Mouse (Mus musculus) kidney, adult 9 months (tissue): Measurements from ENCODE around the gene Magoh.
A peak's percentile ranks its signal among the peaks of the same experiment; 100 is the strongest.

Experiments used
- DNase-seq: peaks from one replicate; pipeline ENCODE4 v3.0.0; 2022

Magoh gene

DNA sequence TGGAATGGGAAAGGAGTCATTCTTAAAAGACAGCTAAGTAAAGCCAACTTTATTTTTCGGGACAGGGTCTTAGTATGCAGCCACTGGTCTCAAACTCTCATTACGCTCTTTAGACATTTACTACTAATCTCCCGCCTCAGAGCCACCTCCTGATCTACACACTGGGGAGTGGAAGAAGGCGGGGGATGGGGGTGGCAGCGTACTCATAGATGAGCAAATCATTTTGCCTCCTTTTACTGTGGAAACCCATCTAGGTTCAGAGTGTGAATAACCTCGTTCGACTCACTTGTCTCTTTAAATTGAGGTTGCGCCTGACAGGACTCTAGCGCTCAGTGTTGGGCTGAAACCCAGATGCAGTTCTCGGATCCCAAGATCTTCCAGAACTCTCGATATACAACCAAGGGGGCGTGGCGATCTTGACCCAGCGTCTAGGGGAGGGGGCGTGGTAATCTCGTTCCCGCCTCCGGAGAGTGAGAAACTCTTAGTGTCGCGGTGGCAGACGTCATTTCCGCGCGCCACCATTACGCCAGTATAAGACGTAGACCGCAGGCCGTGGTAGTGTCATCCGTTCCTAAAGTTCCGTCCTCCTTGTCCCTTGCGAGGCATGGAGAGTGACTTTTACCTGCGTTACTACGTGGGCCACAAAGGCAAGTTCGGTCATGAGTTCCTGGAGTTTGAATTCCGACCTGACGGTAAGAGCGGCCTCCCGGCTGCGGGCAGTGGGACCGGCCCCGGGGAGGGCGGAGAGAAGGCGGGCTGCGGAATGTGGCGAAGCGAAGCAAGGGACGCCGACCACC, at the start of gene Magoh:
Gene Magoh, plus strand, starts transcription at position 502 of the 797 bp plus-strand sequence.
- peak; percentile 98 for DNase-seq

- no peak for DNase-seq
These were observed 49.4 kb upstream of the Magoh start for GRCm38 (mm10) chr4:107830189-107830588.

- no peak for DNase-seq
These were observed 48.7 kb upstream of the Magoh start for GRCm38 (mm10) chr4:107830821-107831221.

GRCm38 (mm10) chr4:107831678-107832077, 47.9 kb upstream of the Magoh start:
- no peak for DNase-seq

DNA sequence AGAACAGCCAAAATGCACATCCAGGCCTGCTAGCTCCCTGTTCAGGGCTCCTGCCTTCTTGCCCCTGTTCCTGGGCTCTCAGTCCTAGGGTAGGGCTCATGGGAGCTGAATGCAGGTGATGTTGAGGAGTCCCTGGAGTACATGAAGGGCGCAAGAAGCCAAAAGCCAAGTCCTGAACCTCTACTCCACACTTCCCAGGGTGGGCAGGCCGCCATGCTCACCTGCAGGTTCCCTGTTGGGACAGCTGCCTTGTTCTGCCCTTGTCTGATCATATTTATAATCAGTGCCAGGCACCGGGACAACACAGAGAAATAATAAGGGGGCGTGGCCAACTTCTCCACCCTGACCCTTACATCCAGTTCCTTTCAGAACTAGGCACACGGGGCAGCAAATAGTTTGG, 46.0 kb upstream of the Magoh start:
- no peak for DNase-seq

DNA sequence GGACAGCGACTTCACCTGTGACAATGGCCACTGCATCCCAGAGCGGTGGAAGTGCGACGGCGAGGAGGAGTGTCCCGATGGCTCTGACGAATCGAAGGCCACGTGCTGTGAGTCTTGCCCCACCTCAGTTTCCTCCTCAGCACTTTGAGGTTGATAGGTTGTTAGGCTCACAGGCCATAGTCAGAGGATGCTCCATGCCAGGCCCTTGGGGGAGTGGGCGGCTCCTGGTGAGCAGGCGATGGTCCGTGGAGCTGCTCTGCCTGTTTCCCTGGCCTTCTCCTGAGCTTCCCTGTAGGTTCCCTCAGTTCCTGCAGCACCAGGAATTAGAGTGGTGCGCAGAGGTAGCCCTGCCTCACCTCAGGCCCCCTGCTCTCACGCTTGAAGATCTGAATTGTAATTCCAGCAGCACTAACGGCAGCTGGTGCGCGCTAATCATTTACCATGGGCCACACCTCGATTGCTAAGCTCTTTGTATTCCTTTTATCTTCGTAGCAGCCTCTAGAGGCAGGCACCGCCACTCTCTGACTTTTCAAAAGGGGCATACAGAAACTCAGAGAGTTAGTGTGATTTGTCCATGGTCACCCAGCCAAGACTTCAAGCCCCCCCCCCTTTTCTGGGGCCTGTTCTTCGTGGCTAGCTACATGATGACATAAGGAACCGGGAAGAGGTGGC, 44.8 kb upstream of the Magoh start:
- peak; percentile 32 for DNase-seq

DNA sequence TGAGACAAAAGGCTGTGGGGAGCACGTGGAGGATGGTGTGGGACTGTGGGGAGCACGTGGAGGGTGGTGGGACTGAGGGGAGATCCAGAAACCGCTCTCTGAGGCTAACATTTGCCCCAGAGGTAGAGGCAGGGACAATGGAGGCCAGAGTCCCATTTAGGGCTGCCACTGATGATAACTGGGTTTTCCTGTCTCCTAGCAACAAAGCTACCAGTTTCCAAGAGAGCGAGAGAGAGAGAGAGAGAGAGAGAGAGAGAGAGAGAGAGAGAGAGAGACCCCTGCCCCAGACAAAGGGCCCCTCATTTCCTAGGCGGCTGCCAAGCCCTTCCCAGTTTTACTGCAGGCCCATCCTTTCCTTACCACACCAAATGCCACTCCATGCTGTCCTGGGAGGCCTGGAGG, 44.0 kb upstream of the Magoh start:
- DNase-seq = no peak

GRCm38 (mm10) chr4:107836758-107837157, 42.8 kb upstream of the Magoh start:
- peak; percentile 52 for DNase-seq

DNA sequence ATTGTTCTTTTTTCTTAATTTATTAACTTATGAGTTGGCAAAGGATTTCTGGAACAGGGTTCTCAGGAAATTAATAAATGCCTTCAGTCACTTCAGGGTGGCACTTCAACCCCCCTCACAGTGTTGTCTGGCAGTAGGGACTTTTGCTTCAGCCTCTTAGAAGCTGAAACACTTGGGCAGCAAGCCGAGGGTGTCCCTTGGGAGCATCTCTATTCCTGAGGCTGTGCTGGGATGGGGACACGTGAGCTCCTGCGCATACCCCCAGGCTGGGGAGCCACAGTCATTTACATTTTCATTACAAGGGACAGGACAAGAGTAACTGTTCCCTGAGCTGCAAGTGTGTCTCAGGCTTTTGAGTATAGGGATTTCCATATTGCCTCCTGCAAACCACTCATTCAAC, 41.6 kb upstream of the Magoh start:
- peak; percentile 32 for DNase-seq

DNA sequence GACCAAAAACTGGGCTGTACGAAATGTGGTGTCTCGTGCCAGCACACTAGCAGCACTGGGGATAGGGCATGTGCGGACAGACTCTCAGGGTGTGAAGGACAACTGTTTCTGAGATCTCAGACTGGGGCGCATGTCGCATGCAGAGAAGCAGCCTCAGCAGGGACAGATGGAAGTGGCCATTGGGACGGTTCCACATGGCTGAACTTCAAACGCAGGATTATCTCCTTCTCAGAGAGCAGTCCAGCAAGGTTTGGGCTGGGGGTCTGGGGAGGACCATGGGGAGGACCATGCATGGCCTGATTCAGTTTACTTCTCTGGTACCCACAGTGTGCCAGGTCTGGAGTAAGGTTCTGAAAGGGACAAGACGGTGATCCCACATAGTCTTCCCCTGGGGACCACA, 35.9 kb upstream of the Magoh start:
- no peak for DNase-seq

- DNase-seq = peak; percentile 72
These were observed 34.6 kb upstream of the Magoh start for GRCm38 (mm10) chr4:107844971-107845370.

DNA sequence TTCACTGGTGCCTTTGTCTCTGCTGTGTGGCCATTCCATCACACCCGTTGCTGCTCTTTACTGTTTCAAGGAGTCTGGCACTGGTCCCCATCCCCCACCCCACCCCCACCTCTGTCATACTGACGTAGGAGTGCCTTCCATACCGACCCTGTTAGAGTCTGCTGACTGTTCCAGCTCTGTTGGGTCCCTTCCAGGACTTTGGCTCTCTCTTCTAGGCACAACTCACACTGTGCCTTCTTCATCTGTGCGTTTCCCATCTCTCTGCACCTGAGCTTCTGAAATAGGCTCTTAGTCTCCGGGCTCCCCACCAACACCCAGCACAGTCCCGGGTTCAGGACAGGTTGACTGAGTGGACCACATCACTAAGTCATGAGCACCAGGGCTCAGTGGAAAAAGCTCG, 32.8 kb upstream of the Magoh start:
- DNase-seq = no peak

- peak; percentile 51 for DNase-seq
These were observed 31.0 kb upstream of the Magoh start for GRCm38 (mm10) chr4:107848546-107848945.

DNA sequence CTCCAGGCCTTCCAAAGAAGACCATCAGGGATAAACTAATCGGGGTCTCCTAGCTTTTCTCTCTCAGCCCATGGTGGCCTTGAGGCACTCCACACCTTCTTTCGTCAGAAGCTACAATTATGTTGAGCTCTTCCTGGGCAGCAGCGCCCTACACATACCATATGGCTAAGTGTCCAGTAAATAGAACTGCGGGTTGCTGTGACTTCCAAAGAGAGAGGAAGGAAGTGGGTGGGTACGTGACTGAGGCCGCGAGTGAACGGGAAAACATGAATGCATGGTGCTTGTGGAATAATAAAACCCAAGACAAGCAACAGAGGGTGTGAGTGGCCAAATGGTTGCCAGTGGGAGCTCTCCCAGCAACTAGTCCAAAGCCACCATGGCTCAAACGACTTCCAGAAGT, 29.9 kb upstream of the Magoh start:
- DNase-seq = no peak

DNA sequence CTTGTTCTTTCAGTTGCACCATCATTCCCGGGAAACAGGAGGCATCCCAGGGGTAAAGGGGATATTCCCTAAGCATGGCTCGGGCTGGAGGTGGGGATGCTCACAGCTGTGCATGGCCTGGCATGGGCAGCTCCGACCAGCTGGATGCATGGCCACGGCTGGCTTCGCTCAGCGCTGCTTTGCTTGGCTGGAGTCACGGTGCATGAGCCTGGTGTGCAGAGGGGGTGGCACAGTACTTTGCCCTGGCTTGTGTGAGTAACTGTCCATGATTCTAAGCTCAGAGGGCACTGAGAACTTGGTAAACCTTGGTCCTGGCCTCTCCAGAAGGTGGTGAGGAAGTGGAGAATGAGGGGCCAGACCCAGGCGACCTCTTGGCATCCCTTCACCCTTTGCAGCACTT, 29.5 kb upstream of the Magoh start:
- DNase-seq = peak; percentile 34

DNA sequence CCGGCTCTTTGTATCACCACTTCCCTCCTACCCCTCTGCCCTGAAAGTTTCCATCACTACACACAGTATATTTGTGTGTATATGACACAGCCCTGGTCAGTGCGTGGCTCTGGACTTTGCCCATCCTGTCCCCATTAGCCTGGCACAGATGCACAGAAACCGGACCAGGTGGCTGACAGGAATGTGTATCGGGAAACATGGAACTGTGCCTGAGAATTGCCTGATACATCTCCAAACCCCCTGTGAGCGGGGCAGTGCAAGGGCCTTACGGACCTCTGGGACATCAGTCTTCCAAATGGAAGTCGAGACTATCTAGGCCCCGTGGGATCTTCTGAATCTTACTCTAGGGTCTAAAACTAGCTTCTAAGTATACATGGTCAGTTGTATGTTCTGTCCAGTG, 26.2 kb upstream of the Magoh start:
- DNase-seq = no peak

GRCm38 (mm10) chr4:107853836-107854235, 25.7 kb upstream of the Magoh start:
- DNase-seq = peak; percentile 30

DNA sequence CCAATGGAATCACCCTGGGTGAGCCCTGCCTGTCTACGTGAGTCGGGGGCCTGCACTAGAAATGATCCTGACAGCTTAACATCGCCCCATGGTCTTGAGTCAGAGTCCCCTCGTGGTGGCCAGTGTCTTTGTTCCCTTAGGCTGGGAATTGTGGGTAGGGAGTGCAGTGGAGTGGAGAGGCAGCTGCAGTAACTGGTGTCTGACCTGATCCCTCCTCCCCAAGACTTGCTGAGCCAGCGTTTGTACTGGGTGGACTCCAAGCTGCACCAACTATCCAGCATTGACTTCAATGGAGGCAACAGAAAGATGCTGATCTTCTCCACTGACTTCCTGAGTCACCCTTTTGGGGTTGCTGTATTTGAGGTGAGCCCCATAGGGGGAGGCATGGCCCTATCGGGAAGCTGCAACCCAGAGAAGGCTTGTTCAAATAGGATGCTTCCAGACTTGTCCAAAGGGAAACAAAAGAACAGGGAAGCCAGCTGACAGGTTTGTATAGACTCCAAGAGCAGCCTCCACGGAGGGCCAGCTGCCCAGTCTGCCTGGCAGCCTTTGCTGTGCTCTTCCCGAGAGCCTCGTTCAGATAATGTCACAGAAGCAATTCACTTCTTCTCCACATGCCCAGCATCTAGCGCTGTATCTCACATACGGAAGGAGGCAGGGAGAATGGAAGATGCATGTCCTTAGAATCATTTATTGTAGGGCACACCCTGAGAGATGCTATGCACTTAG, 22.4 kb upstream of the Magoh start:
- no peak for DNase-seq

GRCm38 (mm10) chr4:107858995-107859394, 20.6 kb upstream of the Magoh start:
- no peak for DNase-seq

- DNase-seq = no peak
These were observed 14.7 kb upstream of the Magoh start for GRCm38 (mm10) chr4:107864866-107865265.

- DNase-seq = no peak
These were observed 2.1 kb downstream of the Magoh start for GRCm38 (mm10) chr4:107881631-107882030.

DNA sequence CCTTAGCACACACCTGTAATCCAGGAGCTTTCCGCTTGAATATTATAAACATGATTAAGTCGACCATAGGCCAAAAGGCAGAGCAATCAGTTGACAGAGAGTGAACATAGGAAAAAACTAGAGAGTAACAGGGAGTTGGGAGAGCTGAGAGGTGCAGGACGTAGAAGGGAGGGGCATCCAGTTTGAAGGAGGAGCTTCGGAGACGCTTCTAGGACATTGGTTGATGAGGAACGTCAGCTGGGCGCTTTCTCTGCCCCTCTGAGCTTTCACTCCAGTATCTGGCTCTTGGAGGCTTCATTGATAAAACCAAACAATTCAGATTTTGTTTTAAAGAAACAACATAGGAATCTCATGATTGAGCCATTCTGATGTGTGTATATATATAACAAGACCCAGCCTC, 6.8 kb downstream of the Magoh start:
- no peak for DNase-seq

- DNase-seq = no peak
These were observed 9.8 kb downstream of the Magoh start for GRCm38 (mm10) chr4:107889385-107889730.
